Mouse (Mus musculus) liver, adult (tissue): ENCODE measurements at regions not wholly inside any gene's neighbourhood (a gene's known extent, or its start where the extent isn't known, plus 50 kb on each side); places are given as distances from the start of the nearest gene placed in this dataset.

Experiments used
- GATA4 ChIP-seq: IDR thresholded peaks from 2 replicates; pipeline ENCODE4 v1.6.1; 2014; ENCODE audit warnings: mild to moderate bottlenecking, low read length; ENCODE audit not compliant: insufficient replicate concordance

GRCm38 (mm10) chr8:127721624-127722023 lies 636.8 kb upstream of the Nrp1 start:
- no peak for TF ChIP-seq GATA4

GRCm38 (mm10) chr8:127734059-127734458 lies 624.3 kb upstream of the Nrp1 start:
- no peak for TF ChIP-seq GATA4

DNA sequence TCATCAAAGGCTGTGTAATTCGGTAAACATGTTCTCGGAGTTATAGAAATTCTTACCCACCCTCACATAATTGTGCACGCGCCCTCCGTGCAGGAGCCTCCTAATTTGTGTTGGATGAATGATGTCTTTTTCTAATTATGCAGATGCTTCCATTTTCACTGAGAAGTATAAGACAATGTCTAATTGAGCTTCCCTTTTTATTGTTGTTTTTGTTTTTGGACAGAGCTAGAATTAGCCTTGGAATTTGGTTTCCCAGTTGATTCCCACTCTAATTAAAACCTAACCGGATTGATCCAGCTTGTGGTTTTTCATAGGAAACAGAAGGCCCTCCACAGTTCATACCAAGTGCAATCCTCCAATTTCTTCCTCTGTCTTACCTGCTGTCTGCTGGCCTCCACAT lies 616.2 kb upstream of the Nrp1 start:
- no peak for TF ChIP-seq GATA4

DNA sequence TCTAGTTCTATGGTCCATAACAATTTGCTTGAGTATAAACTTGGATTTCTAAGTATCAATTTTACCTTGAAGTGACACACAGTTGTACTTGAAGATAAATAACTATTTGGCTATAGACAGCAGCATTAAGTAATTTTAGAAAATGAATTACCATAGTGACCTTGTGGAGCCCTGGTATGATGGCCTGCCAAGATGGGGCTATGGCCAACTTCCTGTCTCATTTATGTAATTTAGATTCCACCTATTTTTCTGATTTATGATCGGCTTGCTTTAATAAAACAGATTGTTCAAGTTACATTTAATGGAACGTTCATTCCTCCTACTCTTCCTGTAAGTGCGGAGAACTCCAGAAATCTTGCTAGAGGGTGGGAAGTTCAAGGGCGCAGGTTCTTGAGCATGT lies 613.2 kb upstream of the Nrp1 start:
- no peak for TF ChIP-seq GATA4

GRCm38 (mm10) chr8:127746456-127746855 lies 611.9 kb upstream of the Nrp1 start:
- TF ChIP-seq GATA4: no peak

- TF ChIP-seq GATA4: no peak
Measured at GRCm38 (mm10) chr8:127752871-127753270, 605.5 kb upstream of the Nrp1 start.

GRCm38 (mm10) chr8:127753793-127754565 lies 604.4 kb upstream of the Nrp1 start:
- TF ChIP-seq GATA4: no peak

DNA sequence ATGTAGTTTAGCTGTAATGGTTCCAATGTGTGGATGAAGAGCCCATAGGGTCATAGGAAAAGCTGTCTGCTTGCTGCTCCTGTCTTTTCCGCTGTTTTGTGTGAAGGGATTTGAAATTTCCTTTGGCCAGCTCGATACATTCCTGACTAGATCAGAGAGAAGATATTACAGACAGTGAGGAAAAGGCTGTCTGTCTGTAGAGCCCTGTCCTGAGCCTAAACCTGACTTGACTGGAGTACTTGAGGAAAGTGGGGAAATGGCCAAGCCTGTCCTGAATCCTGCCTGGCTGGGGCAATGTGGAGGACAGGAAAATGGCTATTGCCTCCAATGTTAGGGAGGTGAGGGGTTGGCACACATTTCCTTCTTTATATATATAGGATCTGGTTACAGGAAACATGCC lies 601.0 kb upstream of the Nrp1 start:
- TF ChIP-seq GATA4: no peak

- TF ChIP-seq GATA4: no peak
Measured at GRCm38 (mm10) chr8:127759906-127760305, 598.5 kb upstream of the Nrp1 start.

DNA sequence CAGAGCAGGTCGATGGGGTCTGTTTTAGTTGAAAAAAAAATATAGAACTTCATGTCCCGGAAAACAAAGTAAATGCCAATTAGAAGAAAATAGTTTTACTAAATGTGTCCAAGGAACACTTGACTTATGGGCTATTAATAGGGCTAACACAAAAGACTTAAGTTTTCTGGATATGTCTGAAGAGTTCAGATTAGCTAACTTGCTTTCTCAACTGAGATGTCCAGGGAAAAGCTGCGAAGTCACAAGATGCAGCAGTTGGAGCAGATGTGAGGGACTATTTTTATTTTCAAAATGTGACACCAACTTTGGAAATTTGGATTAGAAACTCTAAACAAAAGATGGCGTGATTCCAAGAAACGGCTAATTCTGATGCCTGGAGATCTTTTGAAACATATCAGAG lies 593.2 kb upstream of the Nrp1 start:
- no peak for TF ChIP-seq GATA4

DNA sequence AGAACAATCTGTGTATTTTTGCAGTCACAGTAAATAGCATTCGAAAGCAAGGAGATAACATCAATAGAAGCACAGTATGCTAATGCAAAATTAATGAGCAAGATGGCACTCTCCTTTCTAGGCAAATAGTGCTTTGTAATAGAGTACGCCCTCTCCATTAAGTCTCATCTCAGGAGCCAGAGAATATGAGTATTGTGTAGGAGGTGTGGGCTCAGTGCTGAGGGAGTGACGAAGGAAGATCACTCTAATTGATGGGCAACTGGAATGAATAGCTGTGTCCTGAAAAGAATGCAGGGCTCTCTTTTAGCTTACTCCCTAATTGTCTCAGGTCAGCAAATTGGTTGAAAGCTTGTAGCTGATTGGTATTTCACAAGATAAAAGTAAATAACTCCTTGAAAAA lies 590.1 kb upstream of the Nrp1 start:
- no peak for TF ChIP-seq GATA4

DNA sequence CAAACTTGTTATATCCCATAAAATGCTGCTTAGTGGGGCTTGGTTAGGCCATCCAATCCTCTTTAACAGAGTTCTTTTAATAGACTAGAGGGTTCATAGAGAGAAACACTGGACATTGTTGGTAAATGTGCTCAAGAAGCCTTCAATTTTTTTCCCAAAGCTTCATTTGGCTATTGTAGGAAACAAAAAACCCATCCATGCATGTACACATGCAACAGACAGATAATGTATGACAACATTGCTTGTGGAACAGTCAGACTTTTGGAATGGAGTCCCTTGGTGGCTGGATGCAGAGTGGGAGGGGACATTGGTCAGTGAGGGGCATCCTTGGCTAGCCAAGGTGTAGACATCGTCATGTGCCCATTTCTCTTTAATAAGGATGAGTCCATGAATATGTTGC lies 588.8 kb upstream of the Nrp1 start:
- TF ChIP-seq GATA4: no peak

GRCm38 (mm10) chr8:127771781-127772180 lies 586.6 kb upstream of the Nrp1 start:
- no peak for TF ChIP-seq GATA4

DNA sequence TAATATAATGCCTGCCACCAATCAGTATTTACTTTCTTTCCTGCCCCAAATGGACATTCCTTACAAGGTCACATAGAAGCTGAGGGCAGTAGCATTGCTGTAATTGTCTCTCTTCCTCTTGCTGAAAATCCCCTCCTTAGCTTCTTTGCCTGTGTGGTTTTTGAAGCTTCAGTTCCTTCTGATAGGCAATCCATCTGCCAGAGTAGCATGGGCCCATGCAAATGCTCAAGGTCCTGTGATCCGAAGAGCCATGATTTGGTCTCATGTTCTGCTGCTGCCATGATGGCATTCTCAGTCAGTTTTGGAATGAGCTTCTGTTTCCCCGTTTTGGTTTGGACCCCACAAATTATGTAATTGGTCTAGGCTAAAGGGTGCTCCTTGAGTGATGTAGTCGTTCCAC lies 586.0 kb upstream of the Nrp1 start:
- no peak for TF ChIP-seq GATA4

DNA sequence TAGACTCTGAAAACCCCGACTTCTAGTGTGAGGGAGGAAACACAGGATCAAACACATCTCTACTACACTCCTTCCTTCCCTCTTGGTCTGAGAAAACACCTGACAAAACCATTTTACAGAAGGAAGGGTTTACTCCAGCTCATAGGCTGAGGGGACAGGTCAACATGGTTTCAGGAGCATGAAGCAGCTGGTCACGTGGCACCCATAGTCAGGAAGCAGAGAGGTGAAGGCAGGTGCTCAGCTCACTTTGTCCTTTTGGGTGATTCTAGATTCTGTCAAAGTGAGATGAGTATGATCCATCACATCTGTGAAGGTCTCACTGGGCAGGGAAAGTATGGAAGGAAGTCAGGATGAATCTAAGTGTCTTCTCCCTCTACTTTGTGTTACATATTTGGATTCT lies 585.5 kb upstream of the Nrp1 start:
- no peak for TF ChIP-seq GATA4

DNA sequence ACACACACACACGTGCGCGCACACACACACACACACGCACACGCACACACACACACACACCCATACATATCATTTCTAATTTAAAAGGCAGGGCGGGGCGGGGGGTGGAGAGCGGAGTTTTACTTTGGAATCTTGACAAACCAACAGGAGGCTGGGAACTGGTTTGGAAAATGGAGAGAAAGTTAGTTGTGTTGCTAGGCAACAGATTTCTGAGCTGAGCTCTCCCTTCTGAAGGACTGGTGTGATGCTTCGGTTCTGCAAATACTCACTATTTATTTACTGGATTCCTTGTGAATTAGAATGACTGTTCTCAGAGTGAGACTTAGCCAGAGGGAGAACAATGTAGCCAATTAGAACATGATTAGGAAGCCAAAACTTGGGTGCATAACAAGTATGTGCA lies 583.8 kb upstream of the Nrp1 start:
- TF ChIP-seq GATA4: no peak

- no peak for TF ChIP-seq GATA4
Measured at GRCm38 (mm10) chr8:127775160-127775559, 583.2 kb upstream of the Nrp1 start.
